Mouse (Mus musculus): ENCODE measurements around the gene Clcn5.

DNA sequence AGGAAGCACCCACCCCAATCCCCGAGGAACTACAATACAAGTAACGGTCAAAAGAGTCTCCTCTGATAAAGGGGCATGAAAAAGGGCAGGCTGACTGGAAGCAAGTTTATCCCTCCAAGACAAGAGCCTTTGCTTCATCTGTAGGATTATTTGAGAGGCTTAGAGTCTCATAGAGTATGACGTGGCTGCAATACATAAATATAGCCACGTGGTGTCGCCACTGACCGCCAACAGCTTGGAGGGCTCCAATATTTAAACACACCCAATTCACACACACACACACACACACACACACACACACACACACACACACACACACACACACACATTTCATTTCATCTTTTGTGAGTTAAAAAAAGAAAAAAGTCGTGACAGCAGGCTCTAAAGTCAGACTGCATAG is 3.1 kb upstream of the Clcn5 start:
- TF ChIP-seq CTCF (IDR thresholded peaks at IDR 0.05; ENCODE audit: borderline replicate concordance, insufficient read depth, low read depth, low read length), result peak; percentile 63
- TF ChIP-seq POLR2A (IDR thresholded peaks at IDR 0.05; ENCODE audit: borderline replicate concordance, insufficient read depth, low read length), result no peak
